Mouse (Mus musculus): ENCODE results near the gene Aamp.

DNA sequence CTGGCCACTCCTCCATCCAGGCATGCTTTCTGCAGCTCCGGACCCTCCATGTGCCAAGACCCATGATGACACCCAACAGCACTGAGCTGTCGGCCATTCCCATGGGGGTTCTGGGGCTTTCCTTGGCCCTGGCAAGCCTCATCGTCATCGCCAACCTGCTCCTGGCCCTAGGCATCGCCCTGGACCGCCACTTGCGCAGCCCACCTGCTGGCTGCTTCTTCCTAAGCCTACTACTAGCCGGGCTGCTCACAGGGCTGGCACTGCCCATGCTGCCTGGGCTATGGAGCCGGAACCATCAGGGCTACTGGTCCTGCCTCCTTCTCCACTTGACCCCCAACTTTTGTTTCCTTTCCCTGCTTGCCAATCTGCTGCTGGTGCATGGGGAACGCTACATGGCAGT lies 6.0 kb downstream of the Aamp start, which contains the start of gene Gpbar1:
- TF ChIP-seq CTCF (IDR thresholded peaks at IDR 0.05; ENCODE audit: insufficient read depth, low read depth, low read length) (no peak), POLR2A (IDR thresholded peaks at IDR 0.05; ENCODE audit: insufficient read depth, low read depth, low read length) (no peak)
